Mouse (Mus musculus) c-Kit-positive CD71-negative TER-119-negative erythroid progenitor cells, embryonic 14.5 days (primary cell): ENCODE results near the gene Zfp661.
"Not testable (repeated sequence)": the region's sequence is repeated elsewhere in the genome, so short reads cannot be mapped to it uniquely, and the experiment has no call there.

Source experiments
- DNase-seq: peaks from one replicate; pipeline ENCODE4 v3.0.0-alpha.2; 2013; ENCODE audit warnings: low read depth

Zfp661 gene

GRCm38 (mm10) chr2:127586694-127587513 is at the start of gene Zfp661, which contains the start of gene Mrps5:
TSS of gene Zfp661 (minus strand) at chr2:127587094.
TSS of gene Mrps5 (plus strand) at chr2:127587222.
- DNase-seq: peak; percentile 68

GRCm38 (mm10) chr2:127635581-127635980 is 48.7 kb upstream of the Zfp661 start:
- no peak for DNase-seq

GRCm38 (mm10) chr2:127632601-127633000 is 45.7 kb upstream of the Zfp661 start:
- DNase-seq: no peak

GRCm38 (mm10) chr2:127627990-127628570 is 41.2 kb upstream of the Zfp661 start:
- no peak for DNase-seq

DNA sequence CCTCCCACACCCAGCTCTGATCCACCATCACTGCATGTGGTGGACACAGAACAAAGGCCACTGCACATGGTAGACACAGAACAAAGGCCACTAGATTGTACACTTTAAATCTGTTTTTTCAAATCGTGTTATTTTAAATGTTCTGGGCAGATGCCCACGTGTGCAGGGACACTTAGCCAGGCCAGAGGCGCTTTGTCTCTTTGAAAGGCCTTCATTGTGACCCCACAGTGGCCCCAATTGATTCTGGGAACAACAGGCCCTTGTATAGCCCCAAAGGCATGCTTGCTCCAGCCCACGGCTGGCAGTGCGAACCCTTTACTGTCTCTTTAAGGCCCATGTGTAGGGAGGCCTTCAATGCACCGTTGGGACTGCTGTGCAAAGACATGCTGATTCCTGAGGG is 40.5 kb upstream of the Zfp661 start:
- no peak for DNase-seq

- no peak for DNase-seq
These were observed 38.8 kb upstream of the Zfp661 start for GRCm38 (mm10) chr2:127625659-127626058.

- DNase-seq: no peak
These were observed 37.9 kb upstream of the Zfp661 start for GRCm38 (mm10) chr2:127624786-127625185.

- DNase-seq: no peak
These were observed 35.2 kb upstream of the Zfp661 start for GRCm38 (mm10) chr2:127622065-127622464.

- DNase-seq: no peak
These were observed 32.4 kb upstream of the Zfp661 start for GRCm38 (mm10) chr2:127619311-127619710.

DNA sequence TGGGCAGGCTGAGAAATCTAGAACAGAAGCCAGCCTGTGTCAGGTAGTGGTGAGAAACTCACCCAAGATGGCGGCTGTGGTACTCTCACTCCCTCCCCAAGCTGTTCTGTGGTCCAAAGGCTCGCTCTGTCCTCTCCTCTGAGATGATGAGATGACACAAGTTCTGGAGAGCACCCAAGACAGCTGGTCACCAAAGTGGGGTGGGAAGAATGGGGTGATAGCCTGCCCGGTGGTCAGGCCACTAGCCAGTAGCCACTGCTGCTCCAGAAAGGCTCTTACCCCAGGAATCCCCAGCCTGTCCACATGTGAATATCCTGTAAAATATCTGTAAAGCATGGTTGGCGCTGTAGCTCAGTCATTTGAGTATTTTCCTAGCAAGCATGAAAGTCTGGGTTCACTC is 25.4 kb upstream of the Zfp661 start:
- DNase-seq: no peak

DNA sequence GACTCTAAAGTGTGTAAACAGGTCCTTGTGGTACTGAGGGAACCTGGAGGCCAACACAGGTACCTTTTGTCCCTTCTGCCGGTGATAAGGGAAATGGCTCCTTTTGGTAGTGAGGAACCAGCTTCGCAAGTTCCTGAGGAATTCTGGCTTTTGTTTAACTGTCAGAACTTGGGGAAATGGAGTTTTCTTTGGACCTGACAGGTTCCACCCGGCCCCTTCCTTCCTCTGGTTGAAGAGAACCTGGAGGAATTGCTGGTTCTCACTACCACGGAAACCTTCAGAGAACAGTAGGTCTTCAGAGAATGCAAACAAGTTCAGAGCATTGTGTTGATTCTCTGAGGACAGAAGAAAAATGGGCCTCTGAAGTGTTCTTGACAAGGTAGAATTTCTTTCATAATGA is 24.5 kb upstream of the Zfp661 start:
- no peak for DNase-seq

DNA sequence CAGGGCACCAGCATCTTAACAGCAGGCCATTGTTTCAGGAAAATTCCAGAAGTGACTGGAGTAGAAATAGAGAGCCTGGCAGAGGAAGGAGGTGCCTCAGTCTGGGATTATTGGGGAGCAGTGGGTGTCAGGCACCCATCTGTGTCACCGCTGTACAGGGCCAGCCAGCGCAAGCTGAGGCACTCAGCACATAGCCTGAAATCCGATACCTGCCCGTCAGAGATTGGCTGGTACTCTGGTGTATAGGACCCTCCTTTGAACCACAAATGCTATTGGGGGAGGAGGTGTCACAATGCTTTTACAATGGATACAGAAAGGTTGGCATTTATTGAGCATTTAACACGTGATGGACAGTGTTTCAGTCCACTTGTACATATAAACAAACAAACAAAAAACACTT is 22.1 kb upstream of the Zfp661 start:
- DNase-seq: no peak

GRCm38 (mm10) chr2:127608234-127608633 is 21.3 kb upstream of the Zfp661 start:
- DNase-seq: peak; percentile 36

- no peak for DNase-seq
These were observed 18.3 kb upstream of the Zfp661 start for GRCm38 (mm10) chr2:127605203-127605602.

DNA sequence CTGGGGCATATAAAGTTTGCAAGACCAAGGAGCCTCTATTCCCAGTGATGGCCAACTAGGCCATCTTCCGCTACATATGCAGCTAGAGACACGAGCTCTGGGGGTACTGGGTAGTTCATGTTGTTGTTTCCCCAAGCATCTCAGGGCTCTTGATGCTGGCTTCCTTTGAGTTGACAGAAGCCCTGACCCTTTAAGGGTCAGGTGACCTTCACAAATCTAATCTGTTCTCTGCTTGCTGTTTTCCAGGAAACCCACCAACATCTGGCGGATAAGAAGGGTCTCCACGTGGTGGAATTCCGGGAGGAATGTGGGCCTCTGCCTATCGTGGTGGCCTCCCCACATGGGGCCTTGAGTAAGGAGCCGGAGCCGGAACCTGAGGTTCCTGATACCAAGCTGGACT is 16.5 kb upstream of the Zfp661 start:
- DNase-seq: not testable (repeated sequence)

DNA sequence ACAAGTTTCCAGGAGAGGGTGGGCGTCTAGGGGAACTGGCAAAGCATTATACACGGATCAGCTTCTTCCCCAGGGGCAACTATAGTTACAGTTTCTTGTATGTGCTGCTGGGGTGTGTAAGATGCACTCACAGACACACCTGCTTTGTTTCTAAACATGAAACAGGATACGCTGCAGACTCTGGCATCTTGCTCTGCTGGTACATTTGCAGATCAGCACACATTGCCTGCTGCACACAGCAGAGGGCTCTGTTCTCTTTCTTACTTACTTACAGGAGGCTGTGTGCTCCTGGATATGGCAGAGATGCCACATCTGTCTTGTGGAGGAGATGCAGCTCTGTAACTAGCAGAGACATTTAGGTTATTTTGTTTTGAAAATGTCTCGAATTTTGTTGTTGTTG is 3.9 kb upstream of the Zfp661 start:
- DNase-seq: no peak

DNA sequence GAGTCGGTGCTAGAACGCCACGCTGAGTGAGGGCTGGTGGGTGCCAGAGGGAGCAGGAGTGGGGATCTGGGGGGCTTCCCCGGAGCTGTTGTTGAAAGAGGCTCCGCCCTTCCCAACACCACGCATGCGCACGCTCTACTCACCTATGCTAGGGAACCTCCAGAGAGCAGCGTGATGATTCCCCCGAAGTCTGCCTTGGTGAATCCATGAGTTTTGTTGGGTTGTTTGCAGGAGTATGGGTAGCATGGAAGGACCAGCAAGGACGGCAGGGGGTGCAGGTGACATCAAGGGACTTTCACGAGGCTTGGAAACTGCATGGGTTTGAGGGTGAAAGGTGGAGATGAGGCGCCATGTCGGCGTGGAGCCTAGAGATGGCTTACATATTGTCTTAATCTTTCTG is 3.3 kb upstream of the Zfp661 start:
- DNase-seq: no peak

DNA sequence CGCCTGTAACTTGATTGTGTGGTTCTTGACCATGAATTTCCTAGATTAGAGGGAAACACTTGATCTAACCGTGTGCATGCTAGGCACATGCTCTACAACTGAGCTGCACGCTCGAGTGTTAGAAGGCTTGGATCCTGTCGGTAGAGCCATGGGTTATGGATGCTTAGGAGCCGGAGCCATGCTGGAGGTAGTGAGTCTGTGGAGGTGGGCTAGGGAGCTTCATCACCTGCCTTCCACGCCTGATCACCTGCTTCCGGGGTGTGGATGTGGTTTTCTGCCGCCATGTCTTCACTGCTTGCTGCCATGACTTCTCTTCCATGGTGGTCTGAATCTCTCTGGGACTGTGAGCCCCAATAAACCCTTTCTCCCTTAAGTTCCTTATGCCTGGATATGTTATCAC is 2.0 kb upstream of the Zfp661 start:
- DNase-seq: no peak

DNA sequence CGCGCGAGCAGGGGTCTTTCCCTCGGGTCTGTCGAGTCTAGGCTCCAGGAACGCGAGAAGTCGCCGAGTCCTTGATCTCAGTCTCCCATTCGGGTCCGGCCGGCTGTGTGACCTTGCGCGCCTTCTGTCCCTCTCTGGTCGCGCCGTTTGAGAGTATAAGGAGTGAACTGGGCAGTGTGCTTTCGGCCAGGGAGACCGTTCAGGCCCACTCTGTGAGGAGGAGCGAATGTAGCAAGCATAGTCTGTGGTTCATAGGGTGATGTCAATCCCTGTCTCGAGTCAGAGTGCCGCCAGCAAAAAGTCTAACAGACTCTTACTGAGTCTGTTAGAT is 585 bp upstream of the Zfp661 start:
- DNase-seq: no peak

DNA sequence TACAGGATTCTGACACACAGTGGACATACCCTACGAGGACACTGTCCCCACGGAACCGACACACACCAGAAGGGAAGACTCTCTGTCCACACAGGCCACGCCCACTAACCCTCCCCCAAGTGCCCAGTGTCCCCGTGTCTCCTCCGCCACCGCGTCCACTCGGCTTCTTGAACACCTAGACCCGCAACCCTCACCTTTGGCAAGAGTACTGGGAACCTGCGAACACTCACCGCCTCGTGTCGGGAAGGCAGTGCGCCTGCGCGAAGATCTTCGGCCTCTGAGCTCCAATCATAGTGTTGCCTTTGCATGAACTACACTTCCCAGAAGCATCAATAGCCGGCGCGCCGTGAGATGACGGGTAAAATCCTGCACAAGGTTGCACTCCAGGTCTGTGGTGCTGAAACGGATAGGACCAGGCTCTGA is 2.4 kb downstream of the Zfp661 start:
- peak; percentile 93 for DNase-seq

DNA sequence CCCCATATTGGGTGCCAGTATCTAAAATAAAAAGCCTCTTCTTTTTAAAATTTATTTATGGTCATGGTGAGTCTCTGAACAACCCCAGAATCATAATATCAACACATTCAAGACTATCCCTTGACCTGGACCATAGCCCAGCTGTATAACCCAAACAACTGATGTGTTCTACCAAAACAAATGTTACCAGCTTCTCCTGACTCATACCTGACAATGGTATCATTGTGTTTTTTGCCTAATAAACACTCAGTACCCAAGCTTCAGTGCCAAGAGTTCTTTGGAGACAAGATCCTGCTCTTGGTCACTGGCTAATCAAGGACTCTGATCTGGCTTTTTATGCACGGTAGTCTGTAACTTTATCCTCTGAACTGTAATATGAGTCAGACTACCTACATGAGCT is 13.6 kb downstream of the Zfp661 start:
- DNase-seq: no peak

- peak; percentile 74 for DNase-seq
These were observed 27.6 kb downstream of the Zfp661 start for GRCm38 (mm10) chr2:127559070-127559966.

- DNase-seq: no peak
These were observed 35.8 kb downstream of the Zfp661 start for GRCm38 (mm10) chr2:127551078-127551477.
